ENCODE assay signal across 24 mouse cellular contexts in the genomic region with DNA sequence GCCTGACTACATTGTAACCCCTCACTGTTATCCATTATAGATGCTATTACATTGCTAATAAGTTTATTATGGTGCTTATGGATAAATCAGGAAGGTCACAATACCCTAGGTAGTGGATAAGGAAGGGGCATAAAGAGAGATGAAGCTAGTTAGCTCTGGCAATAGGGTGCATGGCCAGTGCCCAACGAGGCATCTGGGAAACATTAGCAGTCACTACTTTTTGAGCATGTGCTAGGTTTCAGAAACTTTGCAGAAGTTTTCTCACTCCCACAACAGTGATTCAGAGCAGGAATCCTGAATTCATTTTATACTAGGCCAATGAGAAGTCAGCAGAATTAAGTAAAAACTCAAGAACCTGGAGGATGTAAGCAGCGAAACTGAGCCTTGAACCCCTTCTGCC.
DNase-seq lines count a peak whose midpoint lies in the region; ATAC-seq and TF ChIP-seq lines count a peak whose summit lies in the region.
"Had no signal": no experiment of that assay in that cellular context is flagged by ENCODE, and none has a peak within 500 bp of the region (broad histone marks: within the 10 kb centered on the region; RNA-seq: fewer than 3 reads in every experiment).

No protein-coding gene starts in this region.

- 59% methylated on average over 2 of the region's 2 CpGs for WGBS in limb, embryonic 12.5 days
- WGBS in limb, embryonic 10.5 days = 86% methylated on average over 2 of the region's 2 CpGs

- H3K27ac ChIP-seq in gastrocnemius, adult 2 months = peak overlapping the region; percentile 43
- 0 out of 2 replicates have a peak overlapping the region, but pooled peaks have one; percentile 12 for H3K27ac ChIP-seq in limb, embryonic 12.5 days
- no peak overlapping the region for H3K27ac ChIP-seq in limb, embryonic 10.5 days
- peak overlapping the region; percentile 43 for H3K27ac ChIP-seq in embryonic fibroblast, embryonic 13.5 days (ENCODE audit: insufficient read depth, low read length)
- H3K27ac ChIP-seq: embryonic facial prominence, embryonic 13.5 days; embryonic facial prominence, embryonic 15.5 days; forebrain, embryonic 10.5 days; forebrain, embryonic 12.5 days had no signal

- peak; percentile 31 for DNase-seq in gastrocnemius, adult 2 months
- DNase-seq in gastrocnemius, postnatal 14 days = no peak
- no peak for DNase-seq in limb, embryonic 10.5 days (ENCODE audit: low spot score)
- DNase-seq in cerebellum, postnatal 10 days = no peak
- DNase-seq in kidney, adult 18-20 months = no peak
- DNase-seq: adrenal gland, adult 8-10 months; adrenal gland, postnatal 14 days; adrenal gland, postnatal 36 days; cerebellum, adult 11-12 months; cerebellum, adult 2 months; cerebellum, adult 9-10 months; cerebellum, postnatal 14 days; cerebellum, postnatal 36 days; embryo, embryonic 11 days had no signal

- H3K36me3 ChIP-seq in limb, embryonic 12.5 days = no peaks in the 10 kb centered on the region
- H3K36me3 ChIP-seq in limb, embryonic 10.5 days = no peaks in the 10 kb centered on the region
- H3K36me3 ChIP-seq: embryonic facial prominence, embryonic 13.5 days; embryonic facial prominence, embryonic 15.5 days; forebrain, embryonic 10.5 days; forebrain, embryonic 12.5 days had no signal

- no peak for ATAC-seq in limb, embryonic 12.5 days (ENCODE audit: insufficient number of reproducible peaks, insufficient read depth, low FRiP score, low TSS enrichment, low read depth)
- ATAC-seq: activated CD4-positive, CD25-positive, alpha-beta regulatory T cell, adult 4 months; forebrain, embryonic 14.5 days; forebrain, embryonic 16.5 days; Patski had no signal

- peaks cover 31% of the 10 kb centered on the region for H3K4me1 ChIP-seq in limb, embryonic 12.5 days (replicated peaks)
- H3K4me1 ChIP-seq in limb, embryonic 10.5 days = peaks cover 18% of the 10 kb centered on the region
- H3K4me1 ChIP-seq in embryonic fibroblast, embryonic 13.5 days (ENCODE audit: control insufficient read depth, insufficient read depth, low read length) = peaks cover 15% of the 10 kb centered on the region
- H3K4me1 ChIP-seq: embryonic facial prominence, embryonic 15.5 days had no signal

- intact Hi-C loops in gastrocnemius, adult 2 months (cut with DNase I) = no loop called here
- intact Hi-C loops in gastrocnemius, postnatal 14 days (cut with DNase I; ENCODE audit: low total_unique reads) = no loop called here

- no peak overlapping the region for H3K9ac ChIP-seq in limb, embryonic 12.5 days (replicated peaks)
- H3K9ac ChIP-seq: embryonic facial prominence, embryonic 13.5 days; embryonic facial prominence, embryonic 15.5 days; forebrain, embryonic 12.5 days had no signal

- no peaks in the 10 kb centered on the region for H3K9me3 ChIP-seq in limb, embryonic 12.5 days
- H3K9me3 ChIP-seq in limb, embryonic 10.5 days (replicated peaks) = no peaks in the 10 kb centered on the region
- H3K9me3 ChIP-seq: embryonic facial prominence, embryonic 13.5 days; embryonic facial prominence, embryonic 15.5 days; forebrain, embryonic 10.5 days; forebrain, embryonic 12.5 days had no signal

- no peak for TF ChIP-seq CTCF in gastrocnemius, adult 2 months (IDR thresholded peaks at IDR 0.05)
- no peak for TF ChIP-seq CTCF in embryonic fibroblast, embryonic 13.5 days (IDR thresholded peaks at IDR 0.05; ENCODE audit: borderline replicate concordance, insufficient read depth, low read length)

- H3K27me3 ChIP-seq in limb, embryonic 12.5 days = no peaks in the 10 kb centered on the region
- H3K27me3 ChIP-seq in limb, embryonic 10.5 days (ENCODE audit: low read depth, poor library complexity, severe bottlenecking) = 0 out of 2 replicates have a peak, but pooled peaks cover 3% of the 10 kb centered on the region
- H3K27me3 ChIP-seq: embryonic facial prominence, embryonic 13.5 days; embryonic facial prominence, embryonic 15.5 days; forebrain, embryonic 12.5 days; Patski had no signal

- no peak overlapping the region for H3K4me3 ChIP-seq in gastrocnemius, adult 2 months
- H3K4me3 ChIP-seq in limb, embryonic 12.5 days (replicated peaks) = no peak overlapping the region
- H3K4me3 ChIP-seq in limb, embryonic 10.5 days = no peak overlapping the region
- no peak overlapping the region for H3K4me3 ChIP-seq in embryonic fibroblast, embryonic 13.5 days (ENCODE audit: insufficient read depth, low read length)
- H3K4me3 ChIP-seq: embryonic facial prominence, embryonic 13.5 days; embryonic facial prominence, embryonic 15.5 days; forebrain, embryonic 10.5 days; forebrain, embryonic 12.5 days had no signal

- no peak overlapping the region for H3K4me2 ChIP-seq in limb, embryonic 12.5 days
- H3K4me2 ChIP-seq: embryonic facial prominence, embryonic 13.5 days; embryonic facial prominence, embryonic 15.5 days; forebrain, embryonic 12.5 days had no signal

- TF ChIP-seq POLR2A in embryonic fibroblast, embryonic 13.5 days (IDR thresholded peaks at IDR 0.05; ENCODE audit: low read depth, low read length) = no peak
